Mouse (Mus musculus): Measurements from ENCODE around the gene Gm9044.
"Not testable (repeated sequence)": the region's sequence is repeated elsewhere in the genome, so short reads cannot be mapped to it uniquely, and the experiment has no call there.

The Gm9044 gene

GRCm38 (mm10) chr10:118332308-118332707 is at the start of gene Gm9044:
Gene Gm9044, minus strand, starts transcription at chr10:118332408.
- not testable (repeated sequence) for TF ChIP-seq GATA4 (IDR thresholded peaks at IDR 0.05; ENCODE audit: insufficient replicate concordance, low read length)

- no peak for TF ChIP-seq GATA4 (IDR thresholded peaks at IDR 0.05; ENCODE audit: insufficient replicate concordance, low read length)
Measured at GRCm38 (mm10) chr10:118370443-118370842, 38.2 kb upstream of the Gm9044 start.

- TF ChIP-seq GATA4 (IDR thresholded peaks at IDR 0.05; ENCODE audit: insufficient replicate concordance, low read length): no peak
Measured at GRCm38 (mm10) chr10:118369518-118369917, 37.3 kb upstream of the Gm9044 start.

- not testable (repeated sequence) for TF ChIP-seq GATA4 (IDR thresholded peaks at IDR 0.05; ENCODE audit: insufficient replicate concordance, low read length)
Measured at GRCm38 (mm10) chr10:118354005-118354404, 21.8 kb upstream of the Gm9044 start, which contains the start of gene Gm9049. Gene Gm9049, minus strand, starts transcription at chr10:118354105.

GRCm38 (mm10) chr10:118348579-118348978 is 16.4 kb upstream of the Gm9044 start, which contains the start of gene Gm9048:
Gene Gm9048, minus strand, starts transcription at chr10:118348679.
- TF ChIP-seq GATA4 (IDR thresholded peaks at IDR 0.05; ENCODE audit: insufficient replicate concordance, low read length): not testable (repeated sequence)

GRCm38 (mm10) chr10:118343155-118343554 is 10.9 kb upstream of the Gm9044 start, which contains the start of gene Gm9046:
Gene Gm9046, minus strand, starts transcription at chr10:118343255.
- TF ChIP-seq GATA4 (IDR thresholded peaks at IDR 0.05; ENCODE audit: insufficient replicate concordance, low read length): not testable (repeated sequence)

GRCm38 (mm10) chr10:118337731-118338130 is 5.5 kb upstream of the Gm9044 start, which contains the start of gene Gm9045:
Gene Gm9045, minus strand, starts transcription at chr10:118337831.
- TF ChIP-seq GATA4 (IDR thresholded peaks at IDR 0.05; ENCODE audit: insufficient replicate concordance, low read length): not testable (repeated sequence)

- TF ChIP-seq GATA4 (IDR thresholded peaks at IDR 0.05; ENCODE audit: insufficient replicate concordance, low read length): not testable (repeated sequence)
Measured at GRCm38 (mm10) chr10:118326869-118327268, 5.3 kb downstream of the Gm9044 start, which contains the start of gene Gm9040. Gene Gm9040, minus strand, starts transcription at chr10:118326969.

- no peak for TF ChIP-seq GATA4 (IDR thresholded peaks at IDR 0.05; ENCODE audit: insufficient replicate concordance, low read length)
Measured at GRCm38 (mm10) chr10:118319024-118319423, 13.2 kb downstream of the Gm9044 start.

- TF ChIP-seq GATA4 (IDR thresholded peaks at IDR 0.05; ENCODE audit: insufficient replicate concordance, low read length): no peak
Measured at GRCm38 (mm10) chr10:118294938-118295337, 37.3 kb downstream of the Gm9044 start, which contains the start of gene Iltifb. Gene Iltifb, minus strand, starts transcription at chr10:118295038.

All from liver, adult (tissue).